Mouse (Mus musculus) stomach, embryonic 14.5 days (tissue): ENCODE data around the gene Rbm8a2. TPM values are rescaled to one million over a fixed set of nuclear protein-coding genes. Genes with fewer than 3 reads are reported as not detected.
A peak's percentile ranks its signal among the peaks of the same experiment; 100 is the strongest.

Experiments used
- ATAC-seq: fragments of 200-750 bp; cut with Nextera tagmentation; 2 replicates; pipeline ENCODE4 v1.8.0; 2017; ENCODE audit warnings: low read depth, moderate TSS enrichment; ENCODE audit not compliant: insufficient number of reproducible peaks, insufficient read depth, low FRiP score
- H3K27ac ChIP-seq: fragments of 300-500 bp; sonication (generic); 2 replicates; pipeline ENCODE4 v1.5.1; 2014; ENCODE audit warnings: mild to moderate bottlenecking, low read length, moderate library complexity, mixed read lengths
- H3K27me3 ChIP-seq: fragments of 300-500 bp; sonication (generic); 2 replicates; pipeline ENCODE4 v1.6.1; 2014; ENCODE audit warnings: low read length, control low read depth, mixed read lengths; ENCODE audit not compliant: control insufficient read depth, insufficient read depth
- H3K36me3 ChIP-seq: fragments of 300-500 bp; sonication (generic); 2 replicates; pipeline ENCODE4 v1.6.1; 2014; ENCODE audit warnings: mild to moderate bottlenecking, control low read depth, low read length, moderate library complexity, mixed read lengths; ENCODE audit not compliant: control insufficient read depth, insufficient read depth
- H3K4me1 ChIP-seq: fragments of 300-500 bp; sonication (generic); 2 replicates; pipeline ENCODE4 v1.6.1; 2014; ENCODE audit warnings: low read length, control low read depth, mixed read lengths; ENCODE audit not compliant: control insufficient read depth, insufficient read depth
- H3K4me2 ChIP-seq: fragments of 300-500 bp; sonication (generic); replicated peaks from 2 replicates; pipeline ENCODE4 v1.6.1; 2014; ENCODE audit warnings: low read depth, low read length, control low read depth
- H3K4me3 ChIP-seq: fragments of 300-500 bp; sonication (generic); 2 replicates; pipeline ENCODE4 v1.5.1; 2014; ENCODE audit warnings: low read depth, low read length, control low read depth
- H3K9ac ChIP-seq: fragments of 300-500 bp; sonication (generic); replicated peaks from 2 replicates; pipeline ENCODE4 v1.6.1; 2014; ENCODE audit warnings: low read depth, mild to moderate bottlenecking, control low read depth, low read length, moderate library complexity, mixed read lengths
- H3K9me3 ChIP-seq: fragments of 300-500 bp; sonication (generic); 2 replicates; pipeline ENCODE4 v1.6.1; 2016; ENCODE audit warnings: low read depth, low read length, control low read depth; ENCODE audit not compliant: control insufficient read depth
- WGBS: fragments of 180-500 bp; shearing (Covaris S2); extraction: QIAGEN DNeasy Blood & Tissue Kit; methylation state at CpG from one replicate; pipeline ENCODE4 v1.1.7; 2014; 5-methylcytosine and 5-hydroxymethylcytosine counted together
- polyA plus RNA-seq: library from polyadenylated mRNA; unstranded; fragments of >200 nt; fragmentation: Nextera tagmentation; extraction: Ambion mirVana; gene quantifications from 2 replicates; pipeline ENCODE4 v1.2.1, GENCODE M21; 2014

Gene Rbm8a2
- polyA plus RNA-seq, 1 experiment from 2014 or later: 1.0 TPM

- H3K9me3 ChIP-seq: no peaks in the 10 kb centered on the region
- no peaks in the 10 kb centered on the region for H3K4me1 ChIP-seq
- no peak overlapping the region for H3K27ac ChIP-seq
- no peak overlapping the region for H3K4me3 ChIP-seq
- H3K4me2 ChIP-seq: no peak overlapping the region
- no peaks in the 10 kb centered on the region for H3K27me3 ChIP-seq
- no peaks in the 10 kb centered on the region for H3K36me3 ChIP-seq
- ATAC-seq: no peak
- 86% methylated on average over 3 of the region's 3 CpGs for WGBS
- no peak overlapping the region for H3K9ac ChIP-seq
Measured at GRCm38 (mm10) chr1:175950421-175950820, 28.5 kb downstream of the Rbm8a2 start.

GRCm38 (mm10) chr1:175946718-175947315 lies 32.1 kb downstream of the Rbm8a2 start:
- Histone ChIP-seq H3K27me3 (no peaks in the 10 kb centered on the region), H3K9me3 (no peaks in the 10 kb centered on the region), H3K36me3 (no peaks in the 10 kb centered on the region), H3K4me2 (no peak overlapping the region), H3K4me1 (no peaks in the 10 kb centered on the region), H3K9ac (no peak overlapping the region), H3K27ac (no peak overlapping the region), H3K4me3 (no peak overlapping the region)
- ATAC-seq: no peak
- 52% methylated on average over 4 of the region's 4 CpGs for WGBS

- H3K27me3 ChIP-seq: no peaks in the 10 kb centered on the region
- H3K27ac ChIP-seq: no peak overlapping the region
- no peaks in the 10 kb centered on the region for H3K4me1 ChIP-seq
- ATAC-seq: no peak
- 91% methylated on average over 7 of the region's 7 CpGs for WGBS
- no peaks in the 10 kb centered on the region for H3K36me3 ChIP-seq
- H3K4me2 ChIP-seq: no peak overlapping the region
- H3K9me3 ChIP-seq: no peaks in the 10 kb centered on the region
- H3K9ac ChIP-seq: no peak overlapping the region
- no peak overlapping the region for H3K4me3 ChIP-seq
Measured at GRCm38 (mm10) chr1:175943168-175943567, 35.7 kb downstream of the Rbm8a2 start.

GRCm38 (mm10) chr1:175938731-175939130 lies 40.2 kb downstream of the Rbm8a2 start:
- H3K4me1 ChIP-seq: no peaks in the 10 kb centered on the region
- 81% methylated on average over 3 of the region's 3 CpGs for WGBS
- no peak overlapping the region for H3K4me3 ChIP-seq
- no peaks in the 10 kb centered on the region for H3K9me3 ChIP-seq
- no peaks in the 10 kb centered on the region for H3K27me3 ChIP-seq
- no peak for ATAC-seq
- no peaks in the 10 kb centered on the region for H3K36me3 ChIP-seq
- no peak overlapping the region for H3K4me2 ChIP-seq
- no peak overlapping the region for H3K9ac ChIP-seq
- no peak overlapping the region for H3K27ac ChIP-seq

- Histone ChIP-seq H3K4me3 (no peak overlapping the region), H3K36me3 (no peaks in the 10 kb centered on the region), H3K4me1 (no peaks in the 10 kb centered on the region), H3K9ac (no peak overlapping the region), H3K4me2 (peak overlapping the region; percentile 38), H3K27me3 (no peaks in the 10 kb centered on the region), H3K27ac (no peak overlapping the region), H3K9me3 (no peaks in the 10 kb centered on the region)
- peak; percentile 82 for ATAC-seq
- 14% methylated on average over 11 of the region's 11 CpGs for WGBS
Measured at GRCm38 (mm10) chr1:175936282-175936737, 42.6 kb downstream of the Rbm8a2 start.

- no peaks in the 10 kb centered on the region for H3K27me3 ChIP-seq
- H3K4me3 ChIP-seq: no peak overlapping the region
- 94% methylated on average over 5 of the region's 5 CpGs for whole genome bisulfite sequencing
- no peaks in the 10 kb centered on the region for H3K36me3 ChIP-seq
- H3K9ac ChIP-seq: no peak overlapping the region
- H3K4me2 ChIP-seq: no peak overlapping the region
- no peak overlapping the region for H3K27ac ChIP-seq
- no peaks in the 10 kb centered on the region for H3K9me3 ChIP-seq
- H3K4me1 ChIP-seq: no peaks in the 10 kb centered on the region
- no peak for ATAC-seq
Measured at GRCm38 (mm10) chr1:175931391-175931790, 47.5 kb downstream of the Rbm8a2 start.

Other genes with a start within 250 kb of the Rbm8a2 start
- 66.7 and 72.5 TPM in 2 replicates for gene Exo1, start 98.5 kb downstream of the Rbm8a2 start, polyA plus RNA-seq
- not detected in 2 replicates for gene Gm38100, start 58.8 kb downstream of the Rbm8a2 start, polyA plus RNA-seq